Mouse (Mus musculus) bone marrow, adult 2 months (tissue): ENCODE measurements around the gene Vamp8.
A peak's percentile ranks its signal among the peaks of the same experiment; 100 is the strongest.

Experiments
- CTCF ChIP-seq: fragments of 200-500 bp; IDR thresholded peaks from 2 replicates; pipeline ENCODE4 v1.5.1; 2011; ENCODE audit warnings: low read length, control low read depth; ENCODE audit not compliant: control insufficient read depth, insufficient read depth
- POLR2A ChIP-seq: fragments of 200-500 bp; IDR thresholded peaks from 2 replicates; pipeline ENCODE4 v1.6.1; 2011; ENCODE audit warnings: low read depth, mild to moderate bottlenecking, control low read depth, low read length, borderline replicate concordance; ENCODE audit not compliant: control insufficient read depth

DNA sequence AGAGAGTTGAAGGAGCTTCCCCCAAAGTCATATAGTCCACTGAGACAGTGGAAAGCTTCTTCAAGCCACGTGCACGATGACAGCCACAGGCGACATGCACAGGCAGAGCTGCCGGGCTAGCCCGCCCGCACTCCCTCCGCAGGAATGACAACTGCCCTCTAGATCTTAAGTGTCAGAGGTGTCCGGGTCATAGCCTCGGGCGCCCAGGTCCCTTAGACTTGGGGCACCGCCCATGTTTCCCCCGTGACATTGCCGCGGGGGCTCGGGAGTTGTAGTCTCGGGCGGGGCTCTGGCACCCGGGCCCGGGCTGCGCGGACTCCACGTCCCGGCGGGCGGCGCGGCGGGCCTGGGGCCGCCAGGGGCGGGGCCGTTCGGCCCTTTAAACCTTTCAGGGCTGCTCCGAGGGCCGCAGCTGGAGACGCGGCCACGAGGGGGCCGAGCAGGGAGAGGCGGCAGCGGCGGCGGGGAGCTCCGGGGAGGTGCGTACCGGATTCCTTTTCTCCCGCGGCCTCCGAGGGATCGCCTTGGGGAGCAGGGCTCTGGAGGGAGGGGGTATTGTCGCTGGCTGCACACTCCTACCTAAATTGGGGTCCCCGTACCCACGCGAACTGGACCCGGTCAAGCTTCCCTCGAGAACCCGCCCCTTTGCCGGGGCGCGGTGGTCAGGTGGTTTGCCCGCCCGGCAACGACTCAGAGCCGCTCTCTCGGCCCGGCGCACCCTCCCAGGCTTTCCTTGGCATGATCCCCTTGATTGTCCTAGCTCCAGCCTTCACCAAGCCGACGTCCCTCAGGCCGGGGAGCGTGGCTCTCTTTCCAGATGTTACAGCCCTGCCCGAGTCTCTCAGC, 35.2 kb downstream of the Vamp8 start, which contains the start of gene Tmem150a:
- no peak for TF ChIP-seq POLR2A
- peak; percentile 16; the same call in 1 of the 2 replicates for TF ChIP-seq CTCF
